Mouse (Mus musculus) lung, adult 2 months (tissue): ENCODE measurements around the gene Osbpl11.

Experiments
- CTCF ChIP-seq: fragments of 200-500 bp; IDR thresholded peaks from 2 replicates; pipeline ENCODE4 v1.5.1; 2011; ENCODE audit warnings: mild to moderate bottlenecking, low read length, control low read depth; ENCODE audit not compliant: insufficient read depth
- POLR2A ChIP-seq: fragments of 200-500 bp; IDR thresholded peaks from 2 replicates; pipeline ENCODE4 v1.6.1; 2011; ENCODE audit warnings: low read depth, mild to moderate bottlenecking, control low read depth, low read length, borderline replicate concordance; ENCODE audit errors: extremely low read depth

DNA sequence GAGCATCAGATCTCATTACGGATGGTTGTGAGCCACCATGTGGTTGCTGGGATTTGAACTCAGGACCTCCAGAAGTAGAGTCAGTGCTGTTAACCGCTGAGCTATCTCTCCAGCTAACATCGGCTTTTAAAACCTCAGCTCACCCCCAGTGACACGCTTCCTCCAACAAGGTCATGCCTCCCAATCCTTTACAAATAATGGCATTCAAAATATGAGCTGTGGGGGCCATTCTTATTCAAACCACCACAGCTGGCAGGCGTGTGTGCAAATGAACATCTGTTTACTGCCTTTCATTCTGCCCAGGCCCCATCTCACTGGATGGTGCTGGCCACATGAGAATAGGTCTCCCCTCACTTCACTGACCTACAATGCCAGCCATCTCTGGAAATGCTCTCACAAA, 61.7 kb downstream of the Osbpl11 start:
- TF ChIP-seq CTCF (no peak), POLR2A (no peak)
